Mouse (Mus musculus): ENCODE measurements around the gene Elmo1. TPM values are rescaled to one million over a fixed set of nuclear protein-coding genes. Genes with fewer than 3 reads are reported as not detected.
A peak's percentile ranks its signal among the peaks of the same experiment; 100 is the strongest.

Elmo1 gene
- total RNA-seq, 2 experiments from 2014 or later = 45.7 to 47.2 TPM

DNA sequence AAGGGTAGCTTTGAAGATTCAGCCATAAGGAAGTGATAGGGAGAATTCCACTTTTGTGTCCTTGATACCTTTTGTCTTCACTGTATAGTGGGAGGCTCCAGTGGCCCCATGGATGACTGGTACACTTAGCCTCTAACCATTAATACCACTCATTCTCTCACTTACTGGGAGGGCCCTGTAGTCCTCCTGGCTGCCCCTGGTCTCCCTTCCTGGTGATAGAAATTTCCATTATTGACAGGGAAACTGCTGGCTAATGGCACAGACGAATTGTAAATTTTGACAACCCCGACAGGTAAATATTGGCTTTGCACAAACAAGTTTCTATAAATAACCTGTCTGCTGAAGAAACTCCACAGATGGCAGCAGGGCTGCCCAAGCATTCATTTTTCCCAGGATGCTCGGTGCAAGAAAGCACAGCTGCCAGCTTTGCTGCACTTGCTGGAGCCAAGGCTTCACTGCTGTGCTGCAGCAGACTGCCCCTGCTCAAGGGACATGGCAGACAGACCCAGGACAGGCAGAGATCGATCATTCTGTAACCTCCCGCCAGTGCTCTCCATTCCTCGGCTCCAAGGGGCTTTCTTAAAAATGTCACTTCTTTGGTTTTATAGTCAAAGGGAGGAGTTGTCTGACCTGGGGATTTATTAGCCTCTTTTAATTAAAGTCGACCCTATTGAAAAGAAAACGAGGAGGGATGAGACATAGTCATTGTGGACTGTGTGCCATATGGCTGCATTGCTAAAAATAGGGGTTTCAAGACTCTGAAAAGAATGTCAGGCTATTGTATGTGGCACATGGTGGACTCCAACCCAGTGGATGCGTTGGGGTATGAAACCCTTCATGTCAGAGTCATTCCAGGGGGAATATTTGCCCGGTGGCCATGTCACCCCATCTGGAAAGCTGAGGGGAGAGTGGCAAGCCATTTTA is 422.2 kb downstream of the Elmo1 start:
- intact Hi-C loops (cut with DNase I) = no loop called here
- no peak for DNase-seq (ENCODE audit: extremely low spot score in 1 of 2, low spot score in 2 of 2)

DNA sequence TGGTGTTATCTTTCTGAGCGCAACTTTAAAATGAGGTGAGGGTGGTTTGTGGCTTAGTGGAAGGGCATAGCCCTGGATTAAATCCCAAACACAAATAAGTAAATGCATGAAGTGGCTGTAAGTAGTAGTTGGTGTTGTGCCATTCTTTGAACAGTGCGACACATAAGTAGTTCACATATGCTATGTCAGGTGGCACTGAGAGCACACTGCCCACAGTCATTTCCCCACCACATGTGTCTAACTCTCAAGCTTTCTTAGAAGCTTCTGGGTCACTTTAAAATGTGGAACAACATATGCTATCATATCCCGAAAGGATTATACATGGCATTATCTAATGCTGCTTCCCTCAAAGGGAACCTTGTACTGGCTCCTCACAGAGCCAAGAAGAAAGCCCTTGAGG is 424.3 kb downstream of the Elmo1 start:
- no peak for DNase-seq (ENCODE audit: extremely low spot score in 1 of 2, low spot score in 2 of 2)

DNA sequence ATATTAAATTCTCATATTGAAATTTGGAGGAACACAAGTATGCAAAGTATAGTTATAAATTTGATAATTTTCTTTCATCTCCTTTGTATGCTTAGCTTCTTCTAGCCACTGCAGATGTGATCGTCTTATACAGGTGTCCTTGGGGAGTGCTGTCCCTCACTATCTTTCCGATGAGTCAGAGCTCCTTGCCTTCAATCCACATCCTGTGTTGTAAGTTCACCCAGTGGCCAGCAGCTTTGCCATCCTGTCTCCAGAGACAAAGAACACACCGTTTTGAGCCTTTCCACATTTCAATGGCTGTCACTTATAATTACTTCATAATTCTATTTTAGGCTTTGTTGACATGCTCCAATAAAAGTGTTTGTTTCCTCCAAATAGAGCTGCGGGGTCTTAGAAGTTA is 425.7 kb downstream of the Elmo1 start:
- DNase-seq (ENCODE audit: extremely low spot score in 1 of 2, low spot score in 2 of 2) = no peak
- intact Hi-C loops (cut with DNase I) = no loop called here

More for the DNA sequence above, 424.3 kb downstream of the Elmo1 start:
- intact Hi-C loops (cut with DNase I) = no loop called here

DNA sequence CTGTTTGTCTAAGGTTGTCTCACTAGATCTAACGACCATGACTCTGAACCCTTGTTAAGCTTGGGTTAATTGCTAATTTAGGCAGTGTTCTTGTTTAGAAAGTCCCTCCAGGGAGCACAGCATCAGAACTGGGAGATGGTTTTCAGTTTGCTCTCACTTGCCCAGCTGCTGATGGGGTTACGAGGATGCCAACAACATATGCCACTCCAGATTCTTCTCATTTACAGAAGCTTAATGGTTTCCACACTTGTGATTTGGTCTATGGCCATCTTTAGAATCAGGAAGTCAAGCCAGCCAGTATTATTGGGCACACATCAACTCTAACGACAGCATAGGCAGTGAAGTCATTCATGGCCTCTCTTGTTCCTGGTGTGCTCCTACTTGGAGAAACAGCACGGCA is 427.3 kb downstream of the Elmo1 start:
- no peak for DNase-seq (ENCODE audit: extremely low spot score in 1 of 2, low spot score in 2 of 2)
- intact Hi-C loops (cut with DNase I) = no loop called here

DNA sequence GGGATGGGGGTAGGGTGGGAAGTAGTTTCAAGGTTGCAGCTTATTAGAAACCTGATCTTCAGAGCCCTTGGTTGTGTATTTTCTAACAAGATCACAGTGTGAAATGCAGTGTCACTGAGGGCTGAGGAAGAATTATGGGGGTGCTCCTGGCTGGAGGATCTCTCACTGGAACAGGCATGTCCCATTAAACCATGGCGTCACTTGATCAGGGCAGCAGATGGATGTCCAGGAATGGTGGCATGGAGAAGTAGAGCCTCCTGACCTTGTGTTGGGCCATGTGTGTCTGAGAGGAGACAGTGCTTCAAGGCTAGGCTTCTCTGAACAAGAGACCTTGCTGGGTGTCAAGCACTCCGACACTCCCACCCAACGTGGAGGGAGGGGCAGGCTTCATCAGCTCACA is 431.1 kb downstream of the Elmo1 start:
- intact Hi-C loops (cut with DNase I) = no loop called here
- no peak for DNase-seq (ENCODE audit: extremely low spot score in 1 of 2, low spot score in 2 of 2)

DNA sequence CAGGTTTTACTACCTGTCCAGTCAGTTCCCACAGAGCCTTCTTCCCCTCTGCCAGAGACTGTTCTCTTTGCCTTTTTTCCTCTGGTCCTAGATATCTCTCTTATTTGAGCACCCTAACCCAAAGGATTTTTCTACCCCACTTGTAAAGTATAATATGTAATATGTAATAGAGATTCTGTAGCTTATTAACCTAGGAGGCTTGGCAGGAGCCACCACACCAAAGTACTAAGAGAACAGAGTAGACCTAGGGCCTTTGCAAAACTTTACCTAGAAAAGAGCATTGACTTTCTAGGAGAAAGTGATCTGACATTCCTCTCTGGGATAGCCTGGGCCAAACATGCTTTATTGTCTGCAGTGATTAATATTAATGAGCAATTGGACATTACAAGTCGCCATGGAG is 433.3 kb downstream of the Elmo1 start:
- no peak for DNase-seq (ENCODE audit: extremely low spot score in 1 of 2, low spot score in 2 of 2)
- intact Hi-C loops (cut with DNase I) = no loop called here

DNA sequence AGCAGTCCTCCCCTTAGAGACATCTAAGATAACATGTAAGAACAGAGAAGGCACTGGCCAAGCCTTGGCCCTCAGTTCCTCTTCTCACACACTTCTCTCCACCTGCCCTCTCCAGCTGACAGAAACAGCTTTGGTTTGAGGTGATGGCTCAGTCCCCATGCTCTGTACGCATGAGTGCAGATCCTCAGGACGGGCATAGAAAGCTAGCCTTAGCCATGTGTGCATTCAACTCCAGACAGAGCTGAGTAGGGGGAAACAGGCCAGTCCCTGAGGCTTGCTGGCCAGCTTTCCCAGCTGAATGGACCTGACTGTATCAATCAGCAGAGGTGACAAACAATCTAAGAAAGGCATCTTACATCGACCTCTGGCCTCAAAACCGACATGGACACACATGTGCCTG is 435.4 kb downstream of the Elmo1 start:
- intact Hi-C loops (cut with DNase I) = no loop called here
- no peak for DNase-seq (ENCODE audit: extremely low spot score in 1 of 2, low spot score in 2 of 2)

DNA sequence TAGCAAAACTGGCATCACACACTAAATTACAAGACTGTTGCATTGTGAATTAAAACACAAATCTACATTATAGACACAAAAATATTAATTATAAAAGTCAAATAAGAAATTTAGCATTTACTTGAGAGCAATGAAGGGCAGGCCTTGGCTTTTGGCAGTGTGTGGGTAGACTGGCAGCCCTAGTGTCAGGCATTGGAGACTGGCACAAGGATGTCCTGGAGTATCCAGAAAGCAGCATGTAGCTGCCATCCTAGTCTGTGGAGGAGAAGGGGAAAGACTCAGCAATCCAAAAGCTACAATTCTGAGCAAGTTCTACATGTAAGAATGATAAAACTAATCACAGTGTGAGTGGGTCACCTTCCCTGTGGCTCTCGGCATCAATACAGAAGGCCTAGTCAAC is 446.7 kb downstream of the Elmo1 start:
- no peak for DNase-seq (ENCODE audit: extremely low spot score in 1 of 2, low spot score in 2 of 2)
- intact Hi-C loops (cut with DNase I) = loop anchor here (5.0 kb wide), 1 partner anchor 65 kb away; no protein-coding TSS in a partner anchor

DNA sequence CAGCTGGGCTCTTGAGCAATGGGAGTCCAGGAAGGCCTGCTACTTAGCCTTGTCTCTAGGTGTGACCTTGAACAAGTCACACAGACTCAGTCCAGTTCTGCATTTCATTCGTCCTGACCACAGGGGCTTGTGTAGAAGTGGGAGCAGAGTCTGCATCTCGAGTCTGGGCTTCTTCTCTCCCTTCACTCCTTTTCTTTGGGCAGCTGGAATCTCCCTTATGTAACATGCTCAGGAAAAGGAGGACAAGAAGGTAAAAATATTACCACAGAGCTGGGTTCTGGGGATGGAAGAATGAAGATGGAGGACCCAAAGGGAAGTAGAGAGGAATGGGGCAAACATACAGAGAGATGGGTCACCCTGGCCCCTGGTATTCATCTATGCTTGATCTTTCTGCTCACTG is 447.1 kb downstream of the Elmo1 start:
- intact Hi-C loops (cut with DNase I) = loop anchor here (5.0 kb wide), 1 partner anchor 65 kb away; no protein-coding TSS in a partner anchor
- no peak for DNase-seq (ENCODE audit: extremely low spot score in 1 of 2, low spot score in 2 of 2)

DNA sequence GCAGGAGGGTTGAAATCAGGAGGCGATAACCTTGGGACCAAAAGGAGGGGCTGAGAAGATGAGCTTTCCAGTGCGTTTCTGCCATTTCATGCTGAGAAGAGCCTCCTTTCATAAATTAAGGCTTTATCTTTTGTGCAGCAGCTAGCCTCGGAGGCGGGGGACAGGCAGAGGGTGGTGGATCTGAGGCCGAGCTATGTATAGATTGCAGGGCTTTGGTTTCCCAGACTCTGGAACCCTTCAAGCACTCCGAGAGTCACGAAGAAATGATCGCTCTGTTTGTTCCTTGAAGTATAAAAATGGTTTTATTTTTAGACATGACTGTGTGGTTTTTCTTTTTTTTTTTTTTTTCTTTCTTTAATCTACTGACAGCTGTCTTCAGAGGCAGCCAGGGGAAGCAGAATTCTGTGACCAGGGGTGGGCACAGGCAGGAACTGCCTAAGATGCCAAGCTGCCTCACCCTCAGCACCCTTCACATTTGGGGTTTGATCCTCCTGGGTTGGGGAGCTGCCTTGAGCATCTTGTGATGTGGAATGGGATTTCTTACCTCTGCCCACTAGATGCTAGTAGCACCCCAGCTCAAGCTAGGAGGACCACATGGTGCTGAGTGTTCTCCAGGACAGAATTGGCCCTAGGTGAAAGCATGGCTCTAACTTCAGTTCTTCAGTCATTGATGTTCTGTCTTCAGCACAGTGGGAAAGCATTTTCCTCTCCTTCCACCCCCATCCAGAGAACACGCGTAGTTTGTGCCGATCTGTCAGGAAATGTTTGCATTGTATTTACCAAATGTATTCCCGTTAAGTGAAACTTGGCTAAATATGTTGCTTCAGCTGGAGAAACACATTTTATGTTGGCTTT is 448.0 kb downstream of the Elmo1 start:
- intact Hi-C loops (cut with DNase I) = loop anchor here (5.0 kb wide), 1 partner anchor 66 kb away; no protein-coding TSS in a partner anchor
- DNase-seq (ENCODE audit: extremely low spot score in 1 of 2, low spot score in 2 of 2) = peak in 1 of 2 experiments; percentile 25

DNA sequence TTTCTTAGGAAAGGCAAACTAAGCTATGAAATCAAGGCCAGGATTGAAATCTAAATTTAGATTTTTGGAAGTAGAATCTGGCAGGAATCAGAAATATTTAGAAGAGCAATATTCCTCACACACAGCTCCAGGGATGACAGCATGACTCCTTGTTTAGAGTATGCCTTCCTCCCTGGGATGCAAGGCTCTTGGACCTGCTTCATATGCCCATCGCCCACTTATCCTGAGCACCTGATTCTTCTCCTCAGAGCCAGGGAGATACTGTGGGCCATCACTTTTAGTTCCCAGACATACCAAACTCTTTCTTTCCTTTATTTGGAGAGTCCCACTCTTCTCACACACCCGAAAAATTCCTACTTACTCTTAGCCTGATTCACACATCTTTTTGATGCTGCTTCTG is 449.2 kb downstream of the Elmo1 start:
- intact Hi-C loops (cut with DNase I) = loop anchor here (5.0 kb wide), 1 partner anchor 67 kb away; no protein-coding TSS in a partner anchor
- no peak for DNase-seq (ENCODE audit: extremely low spot score in 1 of 2, low spot score in 2 of 2)

DNA sequence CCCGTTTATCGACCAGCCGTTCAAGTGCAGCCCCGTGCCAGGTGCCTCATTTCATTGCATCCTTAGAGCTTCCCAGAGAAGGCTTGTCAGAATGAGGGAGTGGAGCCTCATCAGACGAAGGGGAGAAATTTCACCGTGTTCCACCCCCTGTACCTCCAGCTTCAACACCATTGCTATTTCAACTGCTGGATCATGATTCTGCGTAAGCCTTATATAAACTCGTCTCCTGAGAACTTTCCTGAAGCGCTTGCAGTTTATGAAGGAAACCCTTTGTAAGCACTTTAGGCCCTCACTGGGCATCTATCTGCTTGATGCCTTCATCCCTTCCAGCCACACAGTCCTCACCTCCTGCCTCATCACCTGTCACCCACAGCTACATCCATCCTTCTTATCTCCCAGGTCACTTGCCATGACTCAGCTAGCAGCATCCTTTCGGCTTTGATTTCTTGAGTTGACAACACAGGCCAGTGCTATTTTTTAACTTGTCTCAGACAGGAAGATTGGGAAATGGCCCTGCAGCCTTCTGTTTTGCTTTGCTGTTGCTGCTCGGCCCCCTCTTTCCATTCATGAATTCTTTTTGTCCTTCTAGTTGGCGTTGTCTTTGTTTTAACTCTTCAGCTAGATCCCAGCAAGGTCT is 456.3 kb downstream of the Elmo1 start:
- no peak for DNase-seq (ENCODE audit: extremely low spot score in 1 of 2, low spot score in 2 of 2)
- intact Hi-C loops (cut with DNase I) = no loop called here

DNA sequence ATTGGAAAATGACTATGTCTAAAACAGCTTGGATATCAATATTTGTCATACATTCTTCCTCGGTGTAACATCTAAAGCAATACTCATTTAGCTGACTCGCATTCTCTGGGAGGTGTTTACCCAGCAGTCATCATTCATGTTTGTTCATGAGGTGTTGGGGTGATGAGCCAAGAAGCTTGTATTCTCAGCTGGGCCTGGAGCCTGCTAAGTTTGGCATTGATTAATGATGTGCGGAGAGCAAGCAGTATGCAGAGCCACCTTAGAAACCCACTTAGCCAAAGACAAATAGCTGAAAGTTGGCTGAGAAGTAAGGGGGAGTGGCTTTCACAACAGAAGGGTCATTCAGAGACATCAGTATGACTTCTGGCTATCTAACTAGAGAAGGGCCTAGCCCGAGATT is 459.6 kb downstream of the Elmo1 start:
- DNase-seq (ENCODE audit: extremely low spot score in 1 of 2, low spot score in 2 of 2) = no peak
- intact Hi-C loops (cut with DNase I) = no loop called here

DNA sequence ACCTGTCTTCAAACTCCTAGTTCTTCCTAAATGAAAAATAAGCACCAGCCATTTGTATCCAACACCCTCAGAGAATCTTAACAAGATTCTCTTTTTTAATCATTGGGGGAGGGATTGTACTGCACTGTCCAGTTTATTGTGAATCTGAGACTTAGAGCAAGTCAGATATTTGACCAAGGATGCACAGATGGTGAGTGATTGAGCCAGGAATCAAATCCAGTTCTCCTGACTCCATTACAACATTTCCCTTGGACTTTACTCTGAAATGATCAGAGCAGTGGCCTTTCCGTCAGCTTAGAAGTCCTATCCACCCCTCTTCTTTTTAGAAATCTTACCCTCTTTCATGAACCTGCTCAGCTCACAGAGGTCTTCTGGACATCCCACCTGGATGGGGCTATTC is 461.2 kb downstream of the Elmo1 start:
- no peak for DNase-seq (ENCODE audit: extremely low spot score in 1 of 2, low spot score in 2 of 2)
- intact Hi-C loops (cut with DNase I) = no loop called here

DNA sequence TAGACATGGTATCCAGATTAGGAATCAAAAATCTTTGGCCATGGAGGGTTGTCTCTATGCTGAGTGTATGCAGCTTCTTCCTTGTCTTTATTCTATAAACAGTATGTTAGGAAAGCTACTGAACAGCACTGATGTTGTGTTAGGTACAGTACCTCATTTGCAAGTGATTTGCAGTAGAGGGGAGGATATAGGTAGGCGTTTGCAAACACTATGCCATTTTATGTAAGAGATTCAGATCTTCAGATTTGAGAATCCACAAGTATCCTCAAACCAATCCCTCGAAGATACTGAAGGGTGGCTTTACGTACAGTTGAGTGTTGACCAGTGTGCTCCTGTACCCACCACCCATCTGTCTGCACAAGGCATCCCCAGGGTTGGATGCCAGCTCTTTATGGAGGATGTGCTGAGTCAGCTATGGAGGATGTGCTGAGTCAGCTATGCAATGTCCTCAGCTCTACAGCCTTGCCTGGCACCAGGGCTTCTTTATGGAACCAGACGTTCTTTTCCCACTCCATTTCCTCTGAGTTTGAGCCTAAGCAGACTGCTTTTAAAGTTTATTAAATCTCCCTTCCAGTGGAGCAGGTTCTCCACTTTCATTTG is 465.6 kb downstream of the Elmo1 start:
- intact Hi-C loops (cut with DNase I) = no loop called here
- DNase-seq (ENCODE audit: extremely low spot score in 1 of 2, low spot score in 2 of 2) = no peak

DNA sequence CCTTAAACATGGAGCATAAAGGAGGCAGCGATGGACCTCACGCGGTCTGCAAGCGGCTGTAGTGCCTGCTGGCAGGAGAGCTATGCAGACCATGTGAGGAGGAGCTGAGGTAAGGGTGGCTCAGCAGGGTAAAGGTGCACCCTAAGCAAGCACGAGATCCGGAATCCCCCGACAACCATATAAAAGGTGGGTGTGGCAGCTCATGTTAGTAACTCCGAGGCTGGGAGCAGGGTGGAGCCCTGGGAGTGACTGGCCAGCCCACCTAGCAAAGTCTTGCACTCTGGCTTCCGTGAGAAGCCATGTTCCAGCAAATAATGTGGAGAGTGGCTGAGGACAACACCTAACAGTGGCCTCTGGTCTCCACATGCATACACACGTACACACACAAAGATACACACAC is 466.3 kb downstream of the Elmo1 start:
- intact Hi-C loops (cut with DNase I) = no loop called here
- no peak for DNase-seq (ENCODE audit: extremely low spot score in 1 of 2, low spot score in 2 of 2)

DNA sequence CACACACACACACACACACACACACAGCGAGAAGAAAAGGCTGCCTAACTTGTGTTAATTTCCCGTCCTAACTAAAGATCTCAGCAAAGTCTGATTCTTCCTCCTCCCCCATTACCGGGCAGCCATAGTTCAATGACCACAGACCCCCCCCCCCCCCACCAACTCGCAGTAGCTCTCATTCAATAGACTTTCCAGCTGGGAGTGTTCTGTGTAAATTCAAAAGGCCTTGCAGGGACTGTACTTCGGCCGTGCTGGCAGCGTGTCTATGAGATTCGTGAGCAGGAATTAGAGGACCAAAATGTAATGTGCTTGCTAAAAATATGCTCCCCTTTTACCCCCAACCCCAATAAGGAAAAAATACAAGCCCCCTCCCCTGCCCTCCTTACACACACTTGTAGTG is 466.8 kb downstream of the Elmo1 start:
- intact Hi-C loops (cut with DNase I) = no loop called here
- DNase-seq (ENCODE audit: extremely low spot score in 1 of 2, low spot score in 2 of 2) = no peak

DNA sequence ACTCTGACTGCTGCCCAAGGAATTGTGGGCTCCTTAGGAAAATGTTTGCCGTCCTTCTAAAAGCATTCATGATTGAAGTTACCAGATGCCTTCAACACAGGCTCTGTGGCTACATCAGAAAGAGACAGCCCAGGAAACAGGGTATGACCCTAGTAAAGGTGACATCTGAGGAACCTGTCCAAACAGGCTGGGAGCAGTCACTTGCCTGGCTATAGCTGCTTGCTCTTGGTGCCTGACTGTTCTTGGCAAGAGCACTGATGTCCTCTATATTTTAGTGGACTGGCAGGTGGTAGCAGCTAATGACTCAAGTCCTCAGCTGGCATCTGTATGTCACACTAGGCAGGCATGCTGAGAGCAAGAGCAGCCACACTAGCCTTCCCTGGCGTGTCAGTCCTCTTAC is 468.0 kb downstream of the Elmo1 start:
- intact Hi-C loops (cut with DNase I) = no loop called here
- DNase-seq (ENCODE audit: extremely low spot score in 1 of 2, low spot score in 2 of 2) = no peak

DNA sequence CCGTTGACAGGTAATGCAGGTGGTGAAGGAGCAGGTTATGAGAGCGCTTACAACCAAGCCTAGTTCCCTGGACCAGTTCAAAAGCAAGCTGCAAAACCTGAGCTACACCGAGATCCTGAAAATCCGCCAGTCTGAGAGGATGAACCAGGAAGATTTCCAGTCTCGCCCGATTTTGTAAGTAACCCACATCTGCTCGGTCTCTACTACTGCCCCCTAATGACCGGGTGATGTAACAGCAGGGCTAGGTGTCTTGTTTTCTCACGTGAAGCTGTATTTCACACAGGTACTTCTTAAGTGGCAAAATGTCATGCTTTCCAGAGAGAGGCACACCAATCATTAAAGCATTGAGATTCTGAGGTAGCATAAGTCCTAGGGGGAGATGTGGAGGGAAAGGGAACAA is 474.0 kb downstream of the Elmo1 start:
- DNase-seq (ENCODE audit: extremely low spot score in 1 of 2, low spot score in 2 of 2) = no peak
- intact Hi-C loops (cut with DNase I) = no loop called here
